Mouse (Mus musculus) urinary bladder, postnatal 36 days (tissue): ENCODE results near the gene Nsun4.

Experiments
- DNase-seq, 2 experiments: peaks; one replicate each; pipeline ENCODE4 v3.0.0; 2022; ENCODE audit warnings: low spot score in 2 of 2, mixed read lengths in 1 of 2

Gene Nsun4

GRCm38 (mm10) chr4:116053399-116053961, at the start of gene Nsun4:
Nsun4 (minus strand) TSS chr4:116053876.
- peak; percentile 84 to 91 for DNase-seq

- DNase-seq, result no peak
These were observed 47.3 kb upstream of the Nsun4 start for GRCm38 (mm10) chr4:116100959-116101358.

- peak; percentile 28 to 38 for DNase-seq
These were observed 43.5 kb upstream of the Nsun4 start for GRCm38 (mm10) chr4:116097211-116097610.

- no peak for DNase-seq
These were observed 42.6 kb upstream of the Nsun4 start for GRCm38 (mm10) chr4:116096291-116096690.

DNA sequence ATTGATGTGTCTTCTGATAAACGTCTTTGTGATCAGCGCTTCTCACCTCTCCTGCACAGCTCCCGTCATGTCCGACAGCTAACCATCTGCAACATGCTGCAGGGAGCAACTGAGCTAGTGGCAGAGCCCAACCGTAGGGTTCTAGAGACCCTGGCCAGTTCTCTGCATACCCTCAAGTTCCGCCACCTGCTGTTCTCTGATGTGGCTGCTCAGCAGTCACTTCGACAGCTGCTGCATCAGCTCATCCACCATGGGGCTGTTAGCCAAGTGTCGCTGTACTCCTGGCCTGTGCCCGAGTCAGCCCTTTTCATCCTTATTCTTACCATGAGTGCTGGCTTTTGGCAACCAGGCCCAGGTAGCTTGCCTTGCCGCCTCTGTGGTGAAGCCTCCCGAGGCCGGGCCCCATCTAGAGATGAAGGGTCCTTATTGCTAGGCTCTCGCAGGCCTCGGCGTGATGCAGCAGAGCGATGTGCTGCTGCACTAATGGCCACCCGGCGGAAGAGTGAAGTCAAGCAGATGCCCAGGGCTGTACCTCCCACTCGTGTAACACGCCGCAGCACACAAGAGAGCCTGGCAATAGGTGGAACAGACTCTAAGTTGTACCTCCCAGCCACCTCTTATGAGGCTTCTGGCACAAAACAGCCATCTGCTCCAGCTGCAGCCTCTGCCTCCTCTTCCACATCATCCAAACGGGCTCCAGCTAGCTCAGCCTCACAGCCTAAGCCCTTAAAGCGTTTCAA, 35.0 kb upstream of the Nsun4 start:
- no peak for DNase-seq

- DNase-seq, result no peak
These were observed 23.8 kb upstream of the Nsun4 start for GRCm38 (mm10) chr4:116077240-116078095.

DNA sequence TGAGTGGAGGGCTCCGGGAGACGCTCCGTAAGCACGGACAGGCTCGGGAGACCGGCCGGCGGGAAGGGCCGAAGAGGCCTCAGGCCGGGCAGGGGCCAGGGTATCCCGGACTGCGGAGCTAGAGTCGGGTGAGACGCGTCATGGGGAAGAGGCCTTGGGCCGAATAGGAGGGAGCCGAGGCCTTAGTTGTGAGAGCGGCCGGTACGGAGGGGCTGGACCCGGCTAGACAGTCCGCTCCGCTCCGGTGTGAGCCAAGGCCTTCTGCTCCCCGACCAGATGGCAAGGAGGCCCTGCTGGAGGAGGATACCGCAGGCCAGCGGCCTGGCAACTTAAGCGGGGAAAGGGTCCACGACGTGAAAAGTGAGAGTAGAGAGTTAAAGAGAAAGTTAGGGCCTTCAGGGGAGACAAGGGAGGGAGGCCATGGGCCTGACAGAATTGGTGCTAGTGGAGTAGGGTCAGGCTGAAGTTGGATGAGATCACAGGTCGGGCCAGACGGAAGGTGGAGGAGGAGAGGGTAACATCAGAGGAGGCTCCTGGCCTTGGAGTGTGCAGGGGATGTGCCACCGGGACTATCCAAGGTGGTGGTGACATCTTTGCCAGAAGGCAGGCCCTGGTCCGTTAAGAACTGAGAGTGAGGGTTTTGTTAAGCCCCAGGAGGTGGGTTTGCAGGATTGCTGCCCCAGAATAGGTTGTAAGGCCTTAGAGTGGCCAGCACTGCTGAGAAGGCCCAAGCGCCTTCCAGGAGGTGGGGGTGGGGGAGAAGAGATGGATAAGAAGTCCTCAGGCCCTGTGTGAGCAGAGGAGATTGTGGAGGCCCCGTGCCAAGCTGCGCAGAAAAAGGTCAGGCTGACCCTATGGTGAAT, 22.9 kb upstream of the Nsun4 start:
- DNase-seq, result peak; percentile 34 to 48

DNA sequence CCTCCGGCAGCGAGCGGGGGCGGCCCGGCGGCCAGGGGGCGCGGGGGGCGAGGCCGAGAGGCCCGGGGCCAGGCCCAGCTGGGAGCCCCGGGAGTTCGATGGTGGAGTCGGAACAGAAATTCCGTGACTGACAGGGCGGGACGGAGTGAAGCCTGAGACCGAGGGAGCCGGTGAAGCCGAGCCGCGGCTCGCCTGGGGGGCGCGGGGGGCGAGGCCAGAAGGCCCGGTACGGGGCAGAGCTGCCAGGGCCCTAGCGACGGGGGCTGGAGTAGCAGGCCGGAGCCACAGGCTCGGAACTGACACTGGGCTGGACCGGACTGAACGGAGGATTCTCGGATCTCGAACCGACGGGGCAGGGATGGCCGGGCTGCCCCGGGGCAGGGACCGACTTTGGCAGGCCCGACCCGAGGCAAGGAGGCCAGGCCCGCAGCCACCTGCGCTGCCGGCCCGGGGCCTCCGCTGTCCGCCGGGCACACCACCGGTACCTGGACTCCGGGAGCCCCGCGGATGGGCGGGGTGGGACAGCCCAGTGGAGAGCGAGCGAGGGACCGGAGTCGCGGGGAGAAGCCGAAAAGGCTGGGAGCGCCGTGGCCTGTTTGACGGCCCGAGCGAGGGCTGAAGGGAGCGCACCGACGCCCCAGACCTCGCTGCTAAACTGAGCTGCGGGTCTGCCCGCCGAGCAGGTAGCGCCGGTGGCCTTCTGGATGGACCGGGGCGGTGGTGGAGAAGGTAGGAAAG, 22.1 kb upstream of the Nsun4 start:
- DNase-seq, result peak; percentile 64 to 68

GRCm38 (mm10) chr4:116074861-116075620, 21.4 kb upstream of the Nsun4 start, which contains the start of the genes Uqcrh and Lrrc41:
Uqcrh (minus strand) TSS chr4:116075071.
Lrrc41 (plus strand) TSS chr4:116075269.
- DNase-seq, result peak; percentile 89 to 95

- DNase-seq, result no peak
These were observed 20.5 kb upstream of the Nsun4 start for GRCm38 (mm10) chr4:116074145-116074675.

DNA sequence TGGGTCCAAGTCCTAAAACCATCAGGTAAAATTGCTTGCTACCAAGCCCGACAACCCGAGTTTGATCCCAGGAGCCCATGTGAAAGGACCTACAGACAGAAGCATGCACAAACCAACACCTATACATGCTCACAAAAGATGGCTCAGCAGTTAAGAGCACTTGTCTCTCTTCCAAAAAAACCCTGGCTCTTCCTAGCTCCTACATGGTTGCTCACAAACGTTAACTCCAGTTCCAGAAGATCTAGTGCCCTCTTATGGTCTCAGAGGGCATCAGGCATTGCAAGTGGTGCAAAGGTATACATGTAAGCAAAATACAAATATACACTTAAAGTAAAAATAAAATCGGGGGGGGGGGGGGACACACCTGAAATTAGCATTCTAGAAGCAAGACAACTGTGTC, 19.5 kb upstream of the Nsun4 start:
- DNase-seq, result no peak

- no peak for DNase-seq
These were observed 16.4 kb upstream of the Nsun4 start for GRCm38 (mm10) chr4:116070116-116070515.

GRCm38 (mm10) chr4:116063855-116064254, 10.2 kb upstream of the Nsun4 start:
- DNase-seq, result no peak

DNA sequence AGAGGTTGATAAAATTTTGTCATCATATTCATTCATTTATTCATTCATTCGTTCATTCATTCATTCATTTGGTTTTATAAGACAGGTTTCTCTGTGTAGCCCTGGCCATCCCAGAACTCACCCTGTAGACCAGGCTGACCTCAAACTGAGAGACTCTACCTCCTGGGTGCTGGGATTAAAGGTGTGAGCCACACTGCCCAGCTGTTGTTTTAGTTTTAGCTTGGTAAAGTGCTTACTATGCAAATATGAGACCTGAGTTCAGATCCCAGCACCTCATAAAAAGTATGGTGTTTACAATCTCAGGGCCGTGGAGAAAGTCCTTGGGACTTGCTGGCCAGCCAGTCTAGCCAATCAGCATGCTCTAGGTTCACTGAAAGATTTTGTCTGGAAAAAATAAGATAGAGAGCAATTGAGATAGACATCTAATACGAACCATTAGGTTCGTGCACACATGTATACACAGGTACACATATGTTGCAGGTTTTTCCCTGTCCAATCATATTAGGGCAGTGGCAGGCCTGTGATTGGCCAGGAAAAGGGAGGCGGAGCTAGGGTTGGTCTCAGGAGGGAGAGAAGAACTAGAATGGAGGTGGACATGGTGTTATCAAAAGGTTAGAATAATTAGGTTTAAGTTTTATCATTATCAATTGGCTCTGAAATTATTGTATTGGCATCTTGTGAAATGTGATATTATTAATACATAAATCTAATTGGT, 5.5 kb upstream of the Nsun4 start:
- no peak for DNase-seq

- no peak for DNase-seq
These were observed 3.9 kb upstream of the Nsun4 start for GRCm38 (mm10) chr4:116057559-116057958.

DNA sequence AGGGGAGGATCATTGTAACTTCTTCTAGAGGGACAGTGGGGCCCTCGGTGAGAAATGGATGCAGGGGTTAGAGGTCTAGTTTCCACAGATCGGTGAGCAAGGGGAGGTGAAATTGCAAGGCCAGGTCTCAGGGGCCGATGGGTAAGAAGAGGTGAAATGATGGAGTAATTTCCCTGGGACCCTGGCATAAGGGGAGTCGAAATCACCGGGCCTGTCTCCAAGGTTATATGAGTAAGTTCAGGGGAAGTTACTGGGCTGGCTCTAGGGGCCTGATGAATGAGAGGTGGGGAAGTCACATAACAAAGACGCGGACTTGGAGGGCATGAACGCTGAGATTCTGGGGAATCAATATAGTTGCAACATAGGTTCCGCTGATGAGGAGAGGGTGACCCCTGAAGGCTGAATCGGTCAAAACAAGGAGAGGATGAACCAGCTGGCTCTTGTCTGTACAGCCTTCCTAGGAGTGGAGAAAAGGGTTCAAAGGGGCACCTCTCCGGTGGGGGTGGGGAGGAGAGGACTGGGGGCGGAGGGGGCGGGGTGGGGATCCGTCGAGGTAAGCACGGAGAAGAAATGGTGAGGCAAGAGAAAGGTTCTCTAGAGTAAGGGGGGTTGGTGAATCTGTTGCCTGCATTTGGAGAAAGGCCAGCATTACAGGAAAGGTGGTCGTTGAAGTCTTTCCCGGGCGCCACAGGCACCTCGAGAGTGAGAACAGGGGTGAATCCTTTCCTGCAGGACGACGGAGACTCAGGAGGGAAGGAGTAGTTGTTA, 966 bp downstream of the Nsun4 start:
- peak in 1 of 2 experiments; percentile 24 for DNase-seq

DNA sequence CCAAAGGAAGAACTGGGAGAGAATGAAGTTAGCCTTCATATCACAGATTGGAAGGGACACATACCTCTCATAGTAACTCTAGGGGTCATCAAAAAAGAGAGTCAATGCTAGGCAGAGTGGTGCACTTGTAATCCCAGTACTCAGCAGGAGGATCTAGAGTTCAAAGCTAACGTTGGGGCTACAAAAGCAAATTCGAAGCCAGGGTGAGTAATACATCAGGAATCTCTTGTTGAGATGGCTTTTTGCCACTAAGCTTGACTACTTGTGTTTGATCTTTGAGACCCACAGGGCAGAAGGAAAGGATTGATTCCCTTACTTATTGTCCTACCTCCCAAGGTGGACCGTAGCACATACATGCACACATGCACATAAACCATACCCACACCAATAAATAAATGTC, 4.5 kb downstream of the Nsun4 start:
- DNase-seq, result no peak
